Comparison of ENCODE assay signal across 14 mouse cellular contexts in the genomic region with DNA sequence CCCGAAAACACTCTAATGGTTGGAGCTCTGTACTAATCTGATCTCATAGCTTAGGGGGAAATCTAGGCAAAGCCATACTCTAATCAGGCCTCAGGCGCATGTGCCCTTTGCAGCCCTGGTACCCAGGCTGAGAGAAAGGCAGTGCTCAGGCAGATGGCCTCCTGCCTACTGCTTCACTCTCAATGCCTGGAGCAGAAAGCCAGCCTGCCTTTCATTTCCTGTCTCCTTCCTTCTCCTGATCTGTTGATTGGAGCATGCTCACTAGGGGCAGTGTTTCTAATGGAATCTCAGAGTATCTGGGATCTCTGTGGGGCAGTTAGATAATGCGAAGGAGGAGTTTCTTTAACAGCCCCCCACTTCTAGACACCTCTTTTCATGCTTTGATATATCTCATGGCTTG. TPM values are rescaled to one million over a fixed set of nuclear protein-coding genes. Genes with fewer than 3 reads are reported as not detected.
DNase-seq lines count a peak whose midpoint lies in the region; ATAC-seq and TF ChIP-seq lines count a peak whose summit lies in the region.
"Had no signal": no experiment of that assay in that cellular context is flagged by ENCODE, and none has a peak within 500 bp of the region (broad histone marks: within the 10 kb centered on the region; RNA-seq: fewer than 3 reads in every experiment).

No protein-coding gene starts in this region.

- WGBS in kidney, postnatal 0 days, result 85% methylated on average over 3 of the region's 3 CpGs

- peak; percentile 39; the same call in 1 of the 2 replicates for TF ChIP-seq CTCF in kidney, postnatal 0 days (IDR thresholded peaks at IDR 0.05; ENCODE audit: low read depth)

- no peak overlapping the region for H3K4me2 ChIP-seq in kidney, postnatal 0 days (ENCODE audit: low read length)
- H3K4me2 ChIP-seq: embryonic facial prominence, embryonic 12.5 days had no signal

- H3K9me3 ChIP-seq in kidney, postnatal 0 days (replicated peaks; ENCODE audit: low read length), result no peaks in the 10 kb centered on the region
- H3K9me3 ChIP-seq: embryonic facial prominence, embryonic 12.5 days had no signal

- H3K9ac ChIP-seq in kidney, postnatal 0 days (ENCODE audit: low read depth, low read length), result no peak overlapping the region
- H3K9ac ChIP-seq: embryonic facial prominence, embryonic 12.5 days had no signal

- no peaks in the 10 kb centered on the region for H3K36me3 ChIP-seq in kidney, postnatal 0 days (ENCODE audit: insufficient read depth, low read length)
- H3K36me3 ChIP-seq: embryonic facial prominence, embryonic 12.5 days had no signal

- peaks cover 10% of the 10 kb centered on the region; the same call in 1 of the 2 replicates for H3K4me1 ChIP-seq in kidney, postnatal 0 days (replicated peaks; ENCODE audit: insufficient read depth, low read length)

- H3K4me3 ChIP-seq in kidney, postnatal 0 days (replicated peaks; ENCODE audit: low read depth, low read length), result no peak overlapping the region
- H3K4me3 ChIP-seq: embryonic facial prominence, embryonic 12.5 days had no signal

- peak; percentile 20 for DNase-seq in embryo, embryonic 10 days (ENCODE audit: low spot score)
- DNase-seq in embryo, embryonic 9.5 days (ENCODE audit: extremely low spot score), result no peak
- DNase-seq in kidney, postnatal 0 days (ENCODE audit: low spot score), result peak; percentile 30
- no peak for DNase-seq in kidney, adult 18-20 months
- peak; percentile 27 for DNase-seq in ZHBTc4 (ENCODE audit: low read depth, low spot score)
- DNase-seq in forelimb bud, embryonic 11.5 days (ENCODE audit: low read depth, low spot score), result peak; percentile 21
- no peak for DNase-seq in kidney, postnatal 25 days
- DNase-seq: gastrocnemius, postnatal 25 days; right cerebral cortex, postnatal 4 days; thymus, adult 2 months had no signal

- H3K27me3 ChIP-seq in kidney, postnatal 0 days (ENCODE audit: insufficient read depth, low read length), result no peaks in the 10 kb centered on the region
- H3K27me3 ChIP-seq: embryonic facial prominence, embryonic 12.5 days had no signal

- ATAC-seq in kidney, postnatal 0 days (replicated peaks; ENCODE audit: low FRiP score, low read depth), result no peak
- no peak for ATAC-seq in erythroid progenitor cell, adult 5-6 weeks (replicated peaks; ENCODE audit: low FRiP score, poor library complexity, severe bottlenecking)

- H3K27ac ChIP-seq in kidney, postnatal 0 days, result no peak overlapping the region
- H3K27ac ChIP-seq: embryonic facial prominence, embryonic 12.5 days had no signal

RNA-seq across cellular contexts. Expression of a gene that starts 13.3 kb away (rescaled TPM):
- polyA plus RNA-seq in kidney, postnatal 0 days (2015; fragmentation: Nextera tagmentation; extraction: Ambion mirVana), result 35.0 and 37.6 TPM in 2 replicates
- total RNA-seq in erythroid progenitor cell, adult 5-6 weeks (2015; ENCODE audit: low replicate concordance), result not detected in 2 replicates
- total RNA-seq in erythroid progenitor cell, adult 5-6 weeks (2017; ENCODE audit: low replicate concordance), result 1.5 TPM in 1 of 2 replicates, not detected in the other

RNA-seq across cellular contexts. Expression of a gene that starts 28.2 kb away (rescaled TPM):
- not detected in 2 replicates for polyA plus RNA-seq in kidney, postnatal 0 days (2015; fragmentation: Nextera tagmentation; extraction: Ambion mirVana)
- not detected in 2 replicates for total RNA-seq in erythroid progenitor cell, adult 5-6 weeks (2015; ENCODE audit: low replicate concordance)
- not detected in 2 replicates for total RNA-seq in erythroid progenitor cell, adult 5-6 weeks (2017; ENCODE audit: low replicate concordance)
- total RNA-seq: gastrocnemius, postnatal 25 days; liver, adult 2 months had no signal
- polyA plus RNA-seq: embryonic facial prominence, embryonic 12.5 days; large intestine, adult 2 months; liver, adult 2 months; thymus, adult 2 months had no signal

Comparison
In these comparisons a context has a peak if more than half of its experiments do, and no peak if none do; other contexts are left out.
1. DNase-seq: peak in embryo, embryonic 10 days (single experiment), kidney, postnatal 0 days (single experiment), ZHBTc4 (single experiment) and forelimb bud, embryonic 11.5 days (single experiment); none in embryo, embryonic 9.5 days (single experiment), kidney, adult 18-20 months (single experiment) and kidney, postnatal 25 days (0 of 2).